Mouse (Mus musculus): ENCODE data around the gene Ift74.

GRCm38 (mm10) chr4:94692175-94692574 is 77.9 kb downstream of the Ift74 start:
- TF ChIP-seq CTCF (IDR thresholded peaks at IDR 0.05; ENCODE audit: control insufficient read depth, insufficient read depth, low read length) (no peak), POLR2A (IDR thresholded peaks at IDR 0.05; ENCODE audit: borderline replicate concordance, control insufficient read depth, low read depth, low read length) (no peak)
